Mouse (Mus musculus): Measurements from ENCODE around the gene Fam102a.

Gene Fam102a

GRCm38 (mm10) chr2:32582830-32583799 is 48.0 kb downstream of the Fam102a start:
- 9% methylated on average over 37 of the region's 37 CpGs for WGBS

DNA sequence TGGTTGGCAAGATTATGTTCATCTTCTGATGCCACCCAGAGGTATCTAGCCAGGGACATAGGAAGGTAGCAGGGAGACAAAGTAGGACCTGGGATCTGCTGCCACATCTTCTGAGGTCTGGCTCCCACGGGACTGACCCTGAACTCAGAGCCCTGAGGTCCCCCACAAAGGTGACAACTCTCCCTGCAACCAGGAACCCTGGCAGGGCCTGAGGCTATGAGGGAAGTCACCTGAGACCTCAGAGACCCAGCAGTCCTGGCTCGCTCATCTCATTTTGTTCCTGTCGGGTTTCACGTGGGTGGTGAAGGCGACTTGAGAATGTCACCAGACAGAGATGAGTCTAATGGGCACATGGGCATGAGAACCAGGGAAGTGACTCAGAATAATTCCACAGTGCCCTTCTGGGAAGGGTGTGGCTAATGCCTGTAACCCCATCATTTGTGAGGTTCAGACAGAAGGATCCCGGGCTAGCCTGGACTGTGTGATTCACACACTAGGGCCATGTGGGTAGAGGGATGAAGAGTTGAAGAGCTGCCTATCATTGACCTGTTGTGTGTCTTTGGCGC is 50.1 kb downstream of the Fam102a start:
- WGBS, result 85% methylated on average over 7 of the region's 7 CpGs

GRCm38 (mm10) chr2:32586871-32587351 is 51.8 kb downstream of the Fam102a start, which contains the start of gene St6galnac4:
Gene St6galnac4, plus strand, starts transcription at chr2:32587095.
- under 1% methylated on average over 37 of the region's 38 CpGs for WGBS

GRCm38 (mm10) chr2:32587731-32588321 is 52.7 kb downstream of the Fam102a start:
- 21% methylated on average over 9 of the region's 9 CpGs for WGBS

- WGBS, result 24% methylated on average over 11 of the region's 11 CpGs
Measured at GRCm38 (mm10) chr2:32589213-32589795, 54.2 kb downstream of the Fam102a start.

DNA sequence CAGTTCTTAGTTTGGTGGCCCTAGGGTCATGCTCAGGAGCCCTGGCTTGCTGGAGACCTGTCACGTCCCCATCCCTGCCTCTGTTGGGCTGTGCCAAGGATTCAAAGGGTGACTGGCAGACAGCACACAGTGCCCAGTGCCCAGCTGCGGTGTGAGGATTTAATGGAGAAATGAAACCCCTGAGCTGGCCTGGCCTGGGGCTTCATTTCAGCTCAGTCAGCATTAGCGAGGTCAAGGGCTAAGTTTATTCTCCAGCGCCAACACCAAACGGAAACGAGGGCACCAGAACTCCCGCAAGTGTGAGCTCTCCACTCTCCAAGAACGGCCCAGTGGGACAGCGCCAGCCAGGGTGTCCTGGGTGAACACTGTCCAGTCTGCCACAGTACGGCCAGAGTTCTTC is 55.1 kb downstream of the Fam102a start:
- WGBS, result 74% methylated on average over 10 of the region's 10 CpGs

DNA sequence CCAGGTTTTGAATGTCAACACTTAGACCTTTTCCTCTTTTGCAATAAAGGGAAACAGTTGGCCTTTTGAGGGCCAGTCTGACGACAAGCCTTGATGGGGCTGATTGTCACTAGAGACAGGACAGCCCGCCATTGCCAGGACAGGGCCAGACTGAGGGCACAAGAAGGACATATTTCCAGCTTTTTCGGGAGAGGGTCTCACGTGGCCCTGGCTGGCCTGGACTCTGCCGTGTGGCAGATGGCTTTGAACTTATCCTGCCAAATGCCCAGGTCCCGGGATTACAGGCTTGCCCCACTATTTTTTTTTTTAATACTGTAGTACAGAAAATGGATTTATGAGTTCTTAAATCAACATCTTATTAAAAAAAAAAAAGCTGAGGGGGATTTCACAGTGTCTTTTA is 56.1 kb downstream of the Fam102a start:
- 83% methylated on average over 6 of the region's 6 CpGs for WGBS

DNA sequence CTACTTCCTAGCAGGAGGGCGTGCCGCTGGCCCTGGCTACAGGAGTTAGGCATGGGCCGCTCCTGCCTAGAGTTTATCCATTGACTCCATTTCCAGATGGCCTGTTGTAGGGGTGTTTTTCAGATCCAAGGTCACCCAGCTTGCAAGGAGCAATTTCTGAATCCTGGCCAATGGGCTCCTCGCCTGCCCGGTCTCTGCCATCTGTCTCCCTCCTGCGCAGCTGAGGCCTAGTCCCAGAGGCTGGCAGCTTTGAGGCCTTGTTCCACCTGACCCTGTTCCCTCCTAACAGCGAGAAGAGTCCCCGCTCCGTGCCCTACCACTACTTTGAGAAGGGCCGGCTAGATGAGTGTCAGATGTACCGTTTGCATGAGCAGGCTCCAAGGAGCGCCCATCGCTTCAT is 61.6 kb downstream of the Fam102a start:
- WGBS, result 80% methylated on average over 13 of the region's 13 CpGs

DNA sequence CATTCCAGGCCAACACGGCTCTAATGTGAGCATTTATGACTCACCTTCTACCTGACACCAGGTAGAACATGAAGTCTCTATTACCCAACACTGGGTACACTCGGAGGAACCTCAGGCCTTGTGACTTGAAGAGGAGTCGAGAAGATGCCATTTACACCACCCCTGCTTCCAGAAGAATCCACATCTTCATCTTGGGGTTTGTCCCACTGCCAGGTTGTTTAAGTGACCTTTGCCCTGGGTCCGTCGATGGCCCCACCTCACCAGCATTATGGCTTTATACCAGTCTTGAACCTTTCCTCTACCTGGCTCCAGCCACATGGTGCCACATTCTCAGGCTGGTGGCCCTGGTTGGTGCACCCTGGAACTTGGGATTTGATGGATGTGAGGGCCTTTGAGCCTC is 62.1 kb downstream of the Fam102a start:
- 90% methylated on average over 5 of the region's 5 CpGs for WGBS

DNA sequence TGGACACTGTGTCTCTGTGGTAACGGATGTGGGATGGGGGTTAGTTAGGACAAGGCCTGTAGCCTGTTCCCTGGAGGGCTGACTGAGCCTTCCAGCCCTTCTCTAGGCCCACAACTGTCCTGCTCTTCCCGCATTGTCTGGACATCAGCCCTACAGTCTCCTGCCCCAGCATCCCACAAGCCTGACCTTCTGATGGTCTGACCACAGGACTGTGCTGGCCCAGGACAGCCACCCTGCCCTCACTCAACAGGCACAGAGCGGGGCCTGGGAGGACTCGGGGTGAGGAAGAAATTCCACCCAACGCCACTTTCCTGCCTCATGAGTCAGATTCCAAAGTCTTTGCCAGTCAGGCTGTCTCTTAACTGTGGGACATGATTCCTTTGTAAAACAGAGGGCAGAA is 62.6 kb downstream of the Fam102a start:
- WGBS, result 92% methylated on average over 5 of the region's 5 CpGs

GRCm38 (mm10) chr2:32598506-32598905 is 63.4 kb downstream of the Fam102a start:
- WGBS, result 78% methylated on average over 8 of the region's 8 CpGs

GRCm38 (mm10) chr2:32599409-32599808 is 64.3 kb downstream of the Fam102a start, which contains the start of gene St6galnac6:
Gene St6galnac6, plus strand, starts transcription at chr2:32599709.
- 92% methylated on average over 3 of the region's 3 CpGs for WGBS

GRCm38 (mm10) chr2:32601417-32602065 is 66.4 kb downstream of the Fam102a start:
- WGBS, result 33% methylated on average over 8 of the region's 8 CpGs

- whole genome bisulfite sequencing, result under 1% methylated on average over 11 of the region's 11 CpGs
Measured at GRCm38 (mm10) chr2:32602600-32603054, 67.5 kb downstream of the Fam102a start.

- whole genome bisulfite sequencing, result 46% methylated on average over 10 of the region's 10 CpGs
Measured at GRCm38 (mm10) chr2:32604631-32605030, 69.5 kb downstream of the Fam102a start.

DNA sequence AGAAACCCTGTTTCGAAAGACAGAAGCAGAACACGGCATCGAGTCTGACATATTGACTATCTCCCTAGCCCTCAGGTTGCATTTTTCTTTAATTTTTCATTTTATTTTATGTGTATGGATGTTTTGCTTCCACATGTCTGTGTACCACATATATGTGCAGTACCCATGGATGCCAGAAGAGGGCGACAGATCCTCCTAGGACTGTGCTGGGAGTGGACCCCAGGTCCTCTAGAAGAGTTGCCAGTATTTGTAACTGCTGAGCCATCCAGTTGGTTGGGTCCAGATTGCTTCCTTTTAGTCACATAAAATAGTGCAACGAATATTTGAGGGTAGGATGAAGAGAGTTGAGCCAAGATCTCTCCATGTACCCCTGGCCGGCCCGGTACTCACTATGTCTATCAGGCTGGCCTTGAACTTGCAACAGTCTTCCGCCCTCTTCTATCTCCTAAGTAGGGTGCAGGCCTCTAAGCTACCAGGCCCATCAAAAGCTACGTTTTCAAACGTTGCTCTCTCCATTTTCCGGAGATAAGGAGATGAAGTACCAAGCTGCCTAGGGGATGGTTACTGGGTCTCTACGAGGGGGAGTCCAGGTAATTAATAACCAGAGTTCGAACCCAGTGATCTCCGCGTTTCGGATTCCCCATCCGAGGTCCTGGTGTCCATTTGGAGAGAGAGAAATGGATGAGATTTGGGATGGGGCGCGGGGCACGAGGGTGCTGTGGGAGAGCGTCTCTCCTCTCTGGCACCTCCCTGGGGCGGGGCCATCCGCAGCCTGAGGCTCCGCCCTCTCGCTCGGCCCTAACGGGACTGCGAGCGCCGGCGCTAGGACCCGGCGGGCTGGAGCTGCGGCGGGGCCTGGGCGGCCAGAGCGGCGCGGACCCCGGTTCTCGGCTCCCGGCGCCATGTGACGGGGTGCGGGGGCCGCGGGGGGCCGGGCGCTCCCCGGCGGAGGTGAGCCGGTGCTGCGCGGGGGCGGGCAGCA is 71.3 kb downstream of the Fam102a start:
- WGBS, result 12% methylated on average over 53 of the region's 55 CpGs

- WGBS, result 6% methylated on average over 34 of the region's 34 CpGs
Measured at GRCm38 (mm10) chr2:32607262-32607947, 72.3 kb downstream of the Fam102a start.

DNA sequence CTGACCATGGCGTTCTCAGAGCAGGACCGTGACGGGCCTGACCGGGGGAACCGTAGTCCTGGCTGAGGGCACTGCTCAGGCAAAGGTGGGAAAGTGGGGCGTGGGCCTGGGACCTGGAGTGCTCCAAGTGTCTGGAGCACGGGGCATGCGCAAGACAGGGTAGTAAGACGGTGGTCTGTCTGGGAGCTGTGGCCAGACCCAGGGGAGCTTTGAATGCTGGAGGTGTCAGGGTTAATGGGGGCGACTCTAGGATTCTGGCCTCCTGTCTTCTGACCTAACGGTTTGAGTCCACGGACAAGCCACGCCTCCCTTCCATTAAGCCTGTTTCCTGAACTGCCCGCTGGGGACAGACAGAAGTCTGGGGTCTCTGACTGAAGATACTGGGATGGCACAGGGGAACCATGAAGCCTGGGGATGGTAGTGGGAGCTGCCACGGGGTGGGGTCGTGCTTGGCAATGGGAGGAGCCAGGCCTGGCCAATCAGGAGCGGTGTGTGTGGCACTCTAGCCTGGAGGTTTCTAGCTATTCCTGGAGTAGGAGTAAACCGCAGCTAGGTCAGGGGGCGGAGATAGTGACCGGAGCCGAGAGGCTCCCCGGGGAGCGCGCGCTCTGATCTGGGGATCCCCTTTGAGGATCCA is 73.1 kb downstream of the Fam102a start:
- 14% methylated on average over 25 of the region's 25 CpGs for WGBS

Data from cerebral cortex, adult 2 months (tissue).